Comparison of ENCODE assay signal across 8 mouse cellular contexts in genomic region chr1:168430868-168431710, GRCm38 (mm10). TPM values are rescaled to one million over a fixed set of nuclear protein-coding genes. Genes with fewer than 3 reads are reported as not detected.
DNase-seq lines count a peak whose midpoint lies in the region; ATAC-seq and TF ChIP-seq lines count a peak whose summit lies in the region.

No protein-coding gene starts in this region.

- under 1% methylated on average over 37 of the region's 37 CpGs for WGBS in forebrain, postnatal 0 days
- under 1% methylated on average over 37 of the region's 37 CpGs for WGBS in hindbrain, postnatal 0 days
- under 1% methylated on average over 37 of the region's 37 CpGs for WGBS in lung, embryonic 14.5 days

- peak overlapping the region; percentile 99 for H3K9ac ChIP-seq in forebrain, postnatal 0 days
- H3K9ac ChIP-seq in hindbrain, postnatal 0 days (replicated peaks; ENCODE audit: low read length): peak overlapping the region; percentile 85
- H3K9ac ChIP-seq in lung, embryonic 14.5 days: peak overlapping the region; percentile 92

- no peak for TF ChIP-seq CTCF in forebrain, postnatal 0 days (IDR thresholded peaks at IDR 0.05; ENCODE audit: low read depth)
- TF ChIP-seq CTCF in hindbrain, postnatal 0 days (IDR thresholded peaks at IDR 0.05; ENCODE audit: low read depth): no peak
- TF ChIP-seq CTCF in lung, embryonic 14.5 days (IDR thresholded peaks at IDR 0.05; ENCODE audit: low read depth): no peak

- H3K4me1 ChIP-seq in forebrain, postnatal 0 days (ENCODE audit: insufficient read depth): no peaks in the 10 kb centered on the region
- H3K4me1 ChIP-seq in hindbrain, postnatal 0 days (ENCODE audit: insufficient read depth, low read length): peaks cover 5% of the 10 kb centered on the region; the same call in 1 of the 2 replicates
- no peaks in the 10 kb centered on the region for H3K4me1 ChIP-seq in lung, embryonic 14.5 days (ENCODE audit: insufficient read depth)

- no peaks in the 10 kb centered on the region for H3K27me3 ChIP-seq in forebrain, postnatal 0 days (ENCODE audit: insufficient read depth, low read length)
- no peaks in the 10 kb centered on the region for H3K27me3 ChIP-seq in hindbrain, postnatal 0 days (ENCODE audit: insufficient read depth, low read length)
- no peaks in the 10 kb centered on the region for H3K27me3 ChIP-seq in lung, embryonic 14.5 days (ENCODE audit: insufficient read depth, low read length)

- H3K4me3 ChIP-seq in forebrain, postnatal 0 days (ENCODE audit: low read depth, low read length): peak overlapping the region; percentile 77
- H3K4me3 ChIP-seq in hindbrain, postnatal 0 days (ENCODE audit: low read length): peak overlapping the region; percentile 91
- peak overlapping the region; percentile 69 for H3K4me3 ChIP-seq in lung, embryonic 14.5 days (ENCODE audit: low read depth, low read length)

- H3K4me2 ChIP-seq in forebrain, postnatal 0 days (ENCODE audit: low read depth): peak overlapping the region; percentile 73
- H3K4me2 ChIP-seq in hindbrain, postnatal 0 days (ENCODE audit: low read depth, low read length): peak overlapping the region; percentile 73
- H3K4me2 ChIP-seq in lung, embryonic 14.5 days: peak overlapping the region; percentile 68

- no peak for ATAC-seq in forebrain, postnatal 0 days
- no peak for ATAC-seq in hindbrain, postnatal 0 days
- ATAC-seq in lung, embryonic 14.5 days (ENCODE audit: insufficient read depth): no peak
- no peak for ATAC-seq in activated CD4-positive, CD25-positive, alpha-beta regulatory T cell, adult 4 months

- peak overlapping the region; percentile 97 for H3K27ac ChIP-seq in forebrain, postnatal 0 days (ENCODE audit: low read depth, low read length)
- H3K27ac ChIP-seq in hindbrain, postnatal 0 days: peak overlapping the region; percentile 96
- peak overlapping the region; percentile 100 for H3K27ac ChIP-seq in lung, embryonic 14.5 days (ENCODE audit: low read depth)

- peak; percentile 42 for DNase-seq in right cerebral cortex, postnatal 14 days
- DNase-seq in right cerebral cortex, adult 18-20 months: no peak
- DNase-seq in cerebellum, adult 11-12 months: peak; percentile 65
- peak; percentile 66 for DNase-seq in forebrain, postnatal 0 days
- DNase-seq in hindbrain, postnatal 0 days (ENCODE audit: low spot score): peak; percentile 54
- peak; percentile 64 for DNase-seq in lung, embryonic 14.5 days
- DNase-seq in retina, postnatal 1 day: peak; percentile 70

- no peaks in the 10 kb centered on the region for H3K9me3 ChIP-seq in forebrain, postnatal 0 days (ENCODE audit: low read length)
- no peaks in the 10 kb centered on the region for H3K9me3 ChIP-seq in hindbrain, postnatal 0 days (ENCODE audit: low read length)
- H3K9me3 ChIP-seq in lung, embryonic 14.5 days (ENCODE audit: low read depth, low read length): no peaks in the 10 kb centered on the region

- H3K36me3 ChIP-seq in forebrain, postnatal 0 days (ENCODE audit: insufficient read depth): no peaks in the 10 kb centered on the region
- no peaks in the 10 kb centered on the region for H3K36me3 ChIP-seq in hindbrain, postnatal 0 days (ENCODE audit: insufficient read depth, low read length)
- H3K36me3 ChIP-seq in lung, embryonic 14.5 days (ENCODE audit: insufficient read depth): no peaks in the 10 kb centered on the region

RNA-seq across cellular contexts. Expression of gene Pbx1, which starts 1.0 kb away (rescaled TPM):
- total RNA-seq in forebrain, postnatal 0 days (2014; rRNA removed): 79.2 and 95.9 TPM in 2 replicates
- 52.6 and 60.5 TPM in 2 replicates for polyA plus RNA-seq in forebrain, postnatal 0 days (2015; fragmentation: Nextera tagmentation; extraction: Ambion mirVana)
- total RNA-seq in hindbrain, postnatal 0 days (2014; rRNA removed): 44.4 and 51.6 TPM in 2 replicates
- polyA plus RNA-seq in hindbrain, postnatal 0 days (2015; fragmentation: Nextera tagmentation; extraction: Ambion mirVana): 33.5 and 37.6 TPM in 2 replicates
- 48.8 TPM in 2 replicates for polyA plus RNA-seq in lung, embryonic 14.5 days (2014; fragmentation: Nextera tagmentation; extraction: Ambion mirVana)
- polyA plus RNA-seq in activated CD4-positive, CD25-positive, alpha-beta regulatory T cell, adult 4 months (2017; shearing (Covaris generic)): under 1 TPM in 1 of 2 experiments, not detected in 1; 0.08 TPM

Comparison
In these comparisons a context has a peak if more than half of its experiments do, and no peak if none do; other contexts are left out.
1. RNA of gene Pbx1, which starts 1.0 kb away (polyA plus RNA-seq): 52.6 to 60.5 TPM in forebrain, postnatal 0 days, 48.8 TPM in lung, embryonic 14.5 days and 33.5 to 37.6 TPM in hindbrain, postnatal 0 days; 0.08 TPM in activated CD4-positive, CD25-positive, alpha-beta regulatory T cell, adult 4 months; every median in the first group is over 10 times any median in the second.
2. Peak in every context shown above with its lines, with median percentiles within 50 percentile points of each other: H3K27ac ChIP-seq, H3K4me2 ChIP-seq, H3K4me3 ChIP-seq and H3K9ac ChIP-seq.